Mouse (Mus musculus): ENCODE results near the gene Prps1l1. TPM values are rescaled to one million over a fixed set of nuclear protein-coding genes. Genes with fewer than 3 reads are reported as not detected.

The Prps1l1 gene
- 1 to 10 TPM; 4.4 TPM for total RNA-seq (2023)

DNA sequence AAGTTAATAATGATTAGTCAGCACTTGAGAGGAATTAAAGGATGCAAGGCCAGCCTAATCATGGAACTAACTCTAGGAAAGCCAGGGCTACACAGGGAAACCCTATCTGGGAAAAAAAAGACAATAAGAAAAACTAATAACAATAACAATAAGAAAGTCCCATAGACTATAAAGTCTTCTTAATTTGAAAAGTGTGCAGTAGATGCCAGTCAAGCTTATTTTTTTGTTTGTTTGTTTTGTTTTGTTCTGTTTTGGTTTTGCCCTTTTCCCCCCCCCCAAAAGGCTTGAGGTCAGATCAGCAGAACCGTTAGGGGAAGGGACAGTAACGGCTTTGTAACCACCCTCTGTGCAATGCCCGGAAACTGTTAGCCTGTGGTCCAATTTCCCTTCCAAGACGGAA is at the start of gene Prps1l1:
Prps1l1 (plus strand) TSS at position 301 of the 400 bp plus-strand sequence.

Other genes starting within 250 kb of the Prps1l1 start
- gene Hdac9, start 67.7 kb upstream of the Prps1l1 start, total RNA-seq (2023) = 1 to 10 TPM; 2.5 to 4.0 TPM
- 10 to 100 TPM; 50.3 to 58.0 TPM for gene Snx13, start 62.4 kb downstream of the Prps1l1 start, total RNA-seq (2023)

Data from neutrophil, adult 83 days (primary cell).